Mouse (Mus musculus) kidney, adult 8-10 months (tissue): ENCODE data around the gene Tmem171.
A peak's percentile ranks its signal among the peaks of the same experiment; 100 is the strongest.

ENCODE experiments used
- DNase-seq, 2 experiments: peaks; one replicate each; pipeline ENCODE4 v3.0.0; 2022

Tmem171 gene

DNA sequence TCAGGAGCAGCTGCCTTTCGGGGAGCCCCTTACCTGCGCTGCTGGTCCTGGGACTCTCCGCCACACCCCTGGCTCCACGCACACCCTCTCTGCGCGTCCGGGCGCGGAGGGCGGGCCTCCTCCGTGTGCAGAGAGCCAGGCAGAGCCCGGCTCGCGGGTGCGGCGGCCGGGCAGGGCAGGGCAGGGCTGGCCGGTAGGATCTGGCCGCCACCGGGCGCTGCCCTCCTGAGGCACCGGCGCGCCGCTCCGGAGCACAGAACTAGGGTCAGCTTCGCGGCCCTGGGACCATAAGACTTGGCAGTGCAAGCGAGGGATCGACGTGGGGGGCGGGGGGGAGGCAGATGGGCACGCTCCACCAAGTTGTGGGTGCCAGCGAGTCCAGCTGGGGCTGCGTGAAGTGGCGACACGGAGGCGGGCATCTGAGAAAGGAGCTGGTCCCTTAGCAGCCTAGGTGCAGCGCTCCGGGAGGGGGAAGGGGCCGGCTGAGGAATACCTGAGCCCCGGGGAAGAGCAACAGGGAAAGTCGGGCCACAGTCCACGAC, at the start of gene Tmem171:
Gene Tmem171, minus strand, starts transcription at position 62 of the 542 bp plus-strand sequence.
- DNase-seq, result peak; percentile 53 to 55

DNA sequence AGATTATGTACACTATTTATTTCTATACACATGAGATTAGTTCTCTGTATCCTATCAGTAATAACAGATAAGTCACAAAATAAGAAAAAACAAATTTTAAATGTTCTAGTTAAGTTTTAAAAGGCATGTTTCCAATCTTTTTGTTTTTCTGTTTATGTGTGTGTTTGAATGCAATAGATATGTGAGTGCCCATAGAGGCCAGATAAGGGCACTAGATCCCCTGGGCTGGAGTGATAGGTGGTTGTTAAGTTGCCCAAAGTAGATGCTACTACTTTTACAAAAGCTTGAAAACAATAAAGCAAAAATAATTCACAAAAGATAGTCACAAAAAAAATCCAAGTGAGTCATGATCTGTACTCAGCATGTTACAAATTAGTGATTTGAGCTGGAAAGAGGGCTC, 49.2 kb upstream of the Tmem171 start:
- DNase-seq, result no peak

DNA sequence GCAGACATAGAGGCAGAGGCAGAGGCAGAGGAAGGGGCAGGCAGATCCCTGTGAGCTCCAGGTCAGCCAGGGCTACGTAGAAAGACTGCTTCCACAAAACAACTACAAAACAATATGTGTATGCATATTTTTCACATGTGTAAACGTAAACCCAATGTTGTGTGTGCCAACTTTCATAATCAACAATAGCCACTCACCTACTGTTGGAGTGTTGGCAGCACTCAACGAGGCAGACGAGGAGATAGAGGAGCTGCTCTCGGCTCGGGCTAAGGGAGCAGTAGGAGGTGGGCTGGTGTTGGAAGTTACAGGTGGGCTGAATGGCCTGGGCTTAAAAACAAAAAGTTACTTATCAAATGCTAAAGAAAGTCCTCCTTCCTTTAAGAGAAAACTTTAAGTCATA, 48.6 kb upstream of the Tmem171 start:
- no peak for DNase-seq

DNA sequence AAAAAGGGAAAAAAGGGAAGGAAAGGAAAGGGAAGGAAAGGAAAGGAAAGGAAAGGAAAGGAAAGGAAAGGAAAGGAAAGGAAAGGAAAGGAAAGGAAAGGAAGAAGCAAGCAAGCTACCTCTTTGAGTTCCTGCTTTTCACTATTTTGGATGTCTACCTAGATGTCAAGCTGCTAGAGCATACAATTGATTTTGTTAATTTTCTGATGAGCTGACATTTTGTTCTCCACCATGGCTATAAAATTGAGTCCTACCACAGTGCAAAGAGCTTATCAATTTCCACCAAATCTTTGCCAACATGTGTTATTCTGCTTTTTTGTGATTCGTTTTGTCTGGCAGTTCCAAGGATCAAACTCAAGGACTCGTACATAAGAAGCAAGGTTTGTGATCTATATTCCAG, 43.6 kb upstream of the Tmem171 start:
- no peak for DNase-seq

DNA sequence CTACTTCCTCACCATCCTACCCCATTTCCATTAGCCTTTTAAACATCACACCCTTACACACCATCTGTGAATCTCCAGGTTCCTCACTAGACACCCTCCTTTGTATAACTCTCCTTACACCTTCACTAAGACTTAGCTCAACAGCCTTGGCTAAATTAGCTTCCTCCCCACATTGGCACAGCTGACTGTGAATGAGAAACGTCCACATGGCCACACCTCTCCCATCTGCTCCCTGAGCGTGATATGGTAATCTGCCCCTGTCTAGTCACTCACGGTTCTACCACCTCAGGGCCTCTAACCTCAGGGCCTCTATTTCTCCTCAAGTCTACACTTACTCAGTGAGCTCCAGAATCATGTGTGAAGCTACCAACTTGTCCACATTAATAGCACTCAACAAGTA, 38.7 kb upstream of the Tmem171 start:
- no peak for DNase-seq

DNA sequence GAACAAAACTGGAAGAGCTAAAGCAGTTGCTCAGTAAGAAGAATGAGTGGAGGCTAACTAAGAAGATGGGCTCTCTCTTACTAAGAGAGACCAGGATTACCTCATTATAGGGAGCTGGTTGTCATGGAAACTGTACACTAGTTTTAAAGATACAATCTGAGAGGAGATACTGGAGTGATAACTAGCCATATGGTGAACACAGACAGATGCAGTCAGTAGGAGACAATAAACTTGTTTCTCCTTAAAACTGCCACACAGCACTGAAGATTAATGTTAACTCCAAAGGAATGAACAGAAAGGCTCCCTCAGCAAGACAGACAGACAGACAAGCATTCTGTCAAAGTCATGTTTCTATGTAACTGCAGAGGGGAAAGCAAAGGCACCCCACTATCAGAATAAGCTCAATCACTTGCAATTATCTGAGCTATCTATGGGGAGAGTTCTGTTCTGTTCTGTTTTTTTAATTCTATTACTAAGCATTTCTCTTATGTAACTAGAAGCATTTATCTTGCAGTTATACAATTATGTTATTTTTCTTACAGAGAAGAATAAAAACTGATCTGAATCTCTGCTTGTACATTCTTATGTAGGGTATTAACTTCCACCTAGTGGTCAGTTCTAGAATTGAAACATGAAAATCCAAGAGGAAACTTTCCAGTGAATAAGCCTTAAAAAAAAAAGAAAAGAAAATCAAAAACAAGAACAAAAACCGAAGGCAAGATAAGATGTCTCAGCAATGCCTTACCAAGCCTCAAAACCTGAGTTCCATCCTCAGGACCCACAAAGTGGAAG, 34.8 kb upstream of the Tmem171 start:
- no peak for DNase-seq

DNA sequence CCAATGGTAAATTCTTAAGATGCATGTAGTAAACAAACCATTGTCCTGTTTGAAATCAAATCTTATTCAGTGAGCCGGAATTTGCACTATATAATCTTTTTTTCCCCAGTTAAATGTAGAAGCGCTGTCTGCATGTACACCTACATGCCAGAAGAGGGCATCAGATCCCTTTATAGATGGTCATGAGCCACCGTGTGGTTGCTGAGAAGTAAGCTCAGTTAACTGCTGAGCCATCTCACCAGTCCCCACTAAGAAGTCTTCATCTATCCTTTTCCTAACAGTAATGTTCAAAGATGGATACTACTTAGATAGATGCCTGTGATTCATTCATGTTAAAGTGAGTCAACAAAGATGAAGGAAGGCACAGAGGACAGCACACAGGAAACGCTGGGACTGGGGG, 31.9 kb upstream of the Tmem171 start:
- peak in 1 of 2 experiments; percentile 17 for DNase-seq

DNA sequence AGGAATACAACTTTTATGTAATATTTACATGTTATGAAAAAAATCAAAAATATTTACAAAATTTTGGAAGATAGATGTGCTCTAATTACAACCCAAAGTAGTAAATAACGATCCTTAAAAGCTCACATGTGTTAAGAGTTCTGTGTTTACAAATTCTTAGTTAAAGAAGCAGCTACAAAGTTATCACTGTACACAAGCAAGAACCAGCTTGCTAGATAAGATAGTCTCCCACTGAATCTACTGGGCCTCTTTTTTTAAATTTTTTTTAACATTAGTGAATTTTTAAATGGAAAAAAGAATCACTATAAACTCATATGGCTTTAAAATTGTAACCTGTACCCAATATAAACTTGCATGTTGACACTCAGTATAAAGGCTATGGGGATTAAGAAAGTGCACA, 28.8 kb upstream of the Tmem171 start:
- no peak for DNase-seq

DNA sequence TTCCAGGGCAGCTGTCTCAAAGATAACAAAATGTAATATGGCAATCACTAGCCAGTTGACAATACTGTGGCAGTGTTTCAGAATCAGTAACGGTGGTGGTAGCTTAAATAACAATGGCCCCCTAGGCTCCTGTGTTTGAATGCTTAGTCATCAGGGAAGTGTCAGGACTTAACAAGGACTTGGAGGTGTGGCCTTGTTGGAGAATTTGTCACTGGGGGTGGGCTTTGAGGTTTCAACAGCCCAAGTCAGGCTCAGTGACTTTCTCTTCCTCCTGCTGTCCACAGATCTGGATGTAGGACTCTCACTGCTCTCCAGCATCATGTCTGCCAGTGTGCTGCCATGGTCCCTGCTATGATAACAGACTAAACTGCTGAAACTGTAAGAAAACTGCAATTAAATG, 27.7 kb upstream of the Tmem171 start:
- DNase-seq, result no peak

DNA sequence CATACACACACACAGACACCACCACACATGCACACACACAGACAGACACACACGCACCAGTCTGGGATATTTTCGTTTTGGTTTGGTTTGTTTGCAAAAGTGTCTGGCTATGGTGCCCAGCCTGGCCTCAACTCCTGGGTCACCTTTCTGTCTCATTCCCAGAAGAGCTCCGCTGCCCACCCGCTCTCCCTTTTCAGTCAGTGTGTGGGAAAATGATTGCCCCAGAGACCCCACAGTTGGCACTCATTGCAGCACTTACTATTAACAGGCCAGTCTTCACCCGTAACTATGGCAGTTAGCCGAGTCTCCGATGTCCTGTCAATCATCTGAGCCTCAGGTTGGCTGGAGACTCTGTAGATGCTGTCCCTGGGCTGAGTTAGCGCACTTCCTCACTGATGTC, 21.5 kb upstream of the Tmem171 start:
- no peak for DNase-seq

DNA sequence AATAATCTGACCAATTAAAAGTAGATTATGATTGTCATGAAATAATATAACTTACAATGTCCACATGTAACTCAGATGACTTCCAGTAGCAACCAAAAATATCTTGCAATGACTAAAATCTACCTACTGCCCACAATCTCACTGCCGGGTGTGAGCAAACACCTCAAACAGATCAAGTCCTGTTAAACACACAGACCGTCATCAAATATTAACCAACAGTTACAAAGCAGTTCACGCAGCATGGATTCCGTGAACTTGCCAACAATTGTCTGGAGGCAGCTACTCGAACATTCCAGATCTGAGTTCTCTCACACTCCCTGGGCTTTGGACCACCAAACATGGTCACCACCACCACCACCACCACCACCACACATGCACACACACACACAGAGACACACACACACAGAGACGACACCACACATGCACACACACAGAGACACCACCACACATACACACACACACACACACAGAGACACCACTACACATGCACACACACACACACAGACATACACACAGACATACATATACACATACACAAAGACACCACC, 20.9 kb upstream of the Tmem171 start:
- no peak for DNase-seq

DNA sequence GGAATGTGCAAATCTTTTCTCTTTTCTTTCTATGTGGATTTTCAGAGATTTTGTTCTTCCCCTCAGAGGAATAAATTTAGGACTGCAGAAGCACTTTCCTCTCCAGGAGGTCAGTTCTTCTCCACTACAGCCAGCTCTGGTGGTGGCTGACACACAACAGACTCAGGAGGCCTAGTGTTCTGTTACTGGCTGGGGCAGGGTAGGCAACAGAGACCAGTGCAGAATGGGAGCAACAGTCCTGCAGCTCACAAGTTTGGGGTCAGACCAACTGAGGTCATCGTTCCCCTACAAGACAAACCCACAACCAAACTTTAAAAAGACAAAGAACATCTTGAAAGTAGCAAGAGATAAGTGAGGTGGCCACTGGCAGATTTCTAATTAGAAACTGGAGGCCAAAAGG, 16.0 kb upstream of the Tmem171 start:
- DNase-seq, result no peak

DNA sequence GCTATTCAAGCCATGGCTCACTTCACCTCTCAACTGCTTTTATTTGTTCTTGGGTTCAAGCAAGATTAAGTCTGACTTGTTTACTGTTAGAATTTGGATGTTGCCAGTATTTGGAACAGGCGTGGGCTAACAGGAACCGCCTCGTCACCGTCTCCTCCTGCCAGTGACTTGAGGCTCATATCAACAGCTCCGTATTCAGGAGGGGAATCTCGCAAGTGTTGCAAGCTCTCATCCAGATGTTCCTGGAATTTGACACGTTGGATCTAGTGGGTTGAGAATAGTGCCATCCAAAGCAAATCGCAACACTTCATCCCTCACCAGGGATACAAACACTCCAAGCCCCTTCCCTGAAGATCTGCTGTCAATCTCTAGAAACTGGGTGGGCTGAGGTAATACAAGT, 15.6 kb upstream of the Tmem171 start:
- DNase-seq, result no peak

DNA sequence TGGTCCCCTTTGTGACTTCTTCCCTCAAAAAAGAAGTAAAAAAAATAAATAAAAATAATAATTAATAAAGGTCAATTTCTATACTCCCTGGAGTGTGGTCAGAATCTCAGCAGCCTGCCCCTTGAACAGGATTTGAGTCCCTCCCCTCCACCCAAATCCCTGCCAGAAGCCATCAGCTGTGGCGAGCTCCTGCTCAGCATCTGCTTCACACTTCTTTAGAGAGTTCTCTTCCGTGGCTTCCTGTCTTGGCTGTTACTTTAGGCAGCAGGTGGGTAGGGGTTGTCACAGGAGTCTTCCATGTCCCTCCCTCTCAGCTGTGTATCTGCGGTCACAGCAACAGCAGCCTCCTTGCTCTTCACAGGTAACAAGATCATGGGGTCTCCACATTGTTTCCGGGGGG, 10.9 kb upstream of the Tmem171 start:
- no peak for DNase-seq

DNA sequence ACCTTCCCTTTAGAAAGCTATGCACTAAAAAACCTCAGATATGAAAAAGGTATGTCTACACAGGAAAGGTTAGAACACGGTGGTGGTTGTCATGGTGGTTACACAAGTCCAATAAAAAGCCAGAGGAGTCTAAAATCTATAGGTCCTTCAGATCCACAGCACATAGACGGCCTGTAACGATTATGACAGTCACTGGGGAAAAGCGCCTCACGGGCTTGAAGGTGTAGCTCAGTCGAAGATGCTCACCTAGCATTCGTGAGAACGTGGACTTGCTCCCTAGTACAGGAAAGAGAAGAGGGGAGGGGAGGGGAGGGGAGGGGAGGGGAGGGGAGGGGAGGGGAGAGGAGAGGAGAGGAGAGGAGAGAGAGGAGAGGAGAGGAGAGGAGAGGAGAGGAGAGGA, 9.2 kb upstream of the Tmem171 start:
- no peak for DNase-seq

DNA sequence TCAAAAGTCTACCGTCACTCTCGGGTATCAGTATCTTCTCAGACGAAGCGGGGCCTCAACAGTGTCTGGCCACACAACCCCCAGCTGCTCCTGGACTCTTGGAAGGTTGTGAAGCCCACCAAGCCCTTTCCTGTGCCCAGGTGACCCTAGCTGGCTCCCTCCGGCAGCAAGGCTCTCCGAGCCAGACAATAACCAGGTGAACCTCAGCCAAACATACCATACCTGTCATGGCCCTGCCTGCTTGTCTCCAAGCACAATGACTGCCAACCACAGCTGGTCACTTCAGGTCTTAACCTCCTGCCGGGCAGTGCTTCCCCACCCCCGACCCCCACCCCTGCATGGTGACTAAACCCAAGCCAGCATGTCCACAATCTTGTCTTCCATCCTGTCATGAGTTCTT, 7.7 kb upstream of the Tmem171 start:
- no peak for DNase-seq

DNA sequence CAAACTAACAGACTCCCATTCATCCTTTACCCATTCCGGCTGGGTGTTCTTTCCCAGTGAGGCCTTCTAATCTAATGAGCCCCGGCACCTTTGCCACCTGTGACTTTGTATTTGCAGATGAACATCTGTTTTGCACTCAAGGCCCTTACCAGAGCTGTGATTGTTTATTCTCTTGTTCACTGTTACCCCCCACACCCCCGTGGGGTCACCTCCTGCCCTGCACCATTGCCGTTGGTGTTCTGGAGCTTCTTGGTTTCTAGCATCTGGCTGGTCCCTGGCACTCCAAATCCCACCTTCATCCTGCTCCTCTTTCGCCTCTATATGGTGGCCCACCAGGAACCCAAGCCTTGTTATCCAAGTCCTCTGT, 6.7 kb upstream of the Tmem171 start:
- no peak for DNase-seq

DNA sequence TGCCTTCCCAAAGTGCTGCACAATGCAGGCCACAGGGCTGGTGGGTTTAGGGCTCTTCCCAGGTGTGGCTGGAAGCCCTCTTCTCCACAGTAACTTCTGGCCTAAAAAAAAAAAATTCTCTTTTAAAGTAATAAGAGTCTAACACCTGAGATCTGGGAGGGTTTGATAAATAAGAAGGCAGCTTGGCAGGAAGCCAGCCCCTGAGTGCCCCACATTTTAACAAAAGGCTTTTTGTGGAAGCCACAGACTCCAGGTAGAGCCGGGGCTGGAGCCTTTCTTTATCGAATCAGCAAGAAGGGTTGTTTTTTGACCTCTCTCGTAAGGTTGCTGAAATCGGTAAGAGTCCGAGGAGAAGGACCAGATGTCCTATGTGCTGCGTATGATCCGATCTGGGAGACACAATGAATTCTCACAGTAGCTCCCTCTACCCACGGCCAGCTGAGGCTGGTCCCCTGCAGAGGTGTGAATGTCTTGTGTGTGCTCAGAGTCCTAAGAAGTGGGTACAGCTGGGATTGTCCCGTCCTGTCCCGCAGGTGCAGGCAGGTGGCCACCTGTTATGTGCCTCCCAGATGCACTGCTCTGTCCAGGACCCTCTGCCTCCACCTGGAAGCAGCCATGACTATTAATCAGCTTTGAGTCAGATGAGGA, 6.2 kb upstream of the Tmem171 start:
- DNase-seq, result no peak

DNA sequence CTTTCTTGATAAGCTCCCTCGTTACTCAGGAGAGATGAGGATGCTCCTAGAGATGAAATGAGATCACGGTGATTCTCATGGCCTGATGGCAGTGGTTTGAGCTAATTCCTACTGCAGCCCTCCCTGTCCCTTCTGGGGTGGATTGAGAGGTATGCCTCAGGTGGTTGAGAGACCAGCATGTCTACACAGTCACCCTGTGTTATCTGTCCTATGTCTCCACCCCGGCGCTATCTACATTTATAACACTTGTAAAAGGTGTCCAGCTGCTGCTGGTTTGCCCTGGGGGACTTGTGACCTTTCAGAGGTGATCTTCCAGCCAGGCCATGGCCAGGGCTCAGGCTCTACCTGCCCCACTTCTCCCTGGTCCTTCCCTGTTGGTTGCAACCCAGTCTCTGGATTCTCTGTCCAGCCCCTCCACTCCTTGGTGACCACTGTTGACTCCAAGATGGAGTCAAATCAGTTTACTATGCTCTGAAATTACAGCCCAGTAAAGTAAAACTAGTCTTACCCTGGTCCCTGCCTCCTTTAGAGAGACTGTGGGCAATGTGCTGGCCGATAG, 5.4 kb upstream of the Tmem171 start:
- no peak for DNase-seq

DNA sequence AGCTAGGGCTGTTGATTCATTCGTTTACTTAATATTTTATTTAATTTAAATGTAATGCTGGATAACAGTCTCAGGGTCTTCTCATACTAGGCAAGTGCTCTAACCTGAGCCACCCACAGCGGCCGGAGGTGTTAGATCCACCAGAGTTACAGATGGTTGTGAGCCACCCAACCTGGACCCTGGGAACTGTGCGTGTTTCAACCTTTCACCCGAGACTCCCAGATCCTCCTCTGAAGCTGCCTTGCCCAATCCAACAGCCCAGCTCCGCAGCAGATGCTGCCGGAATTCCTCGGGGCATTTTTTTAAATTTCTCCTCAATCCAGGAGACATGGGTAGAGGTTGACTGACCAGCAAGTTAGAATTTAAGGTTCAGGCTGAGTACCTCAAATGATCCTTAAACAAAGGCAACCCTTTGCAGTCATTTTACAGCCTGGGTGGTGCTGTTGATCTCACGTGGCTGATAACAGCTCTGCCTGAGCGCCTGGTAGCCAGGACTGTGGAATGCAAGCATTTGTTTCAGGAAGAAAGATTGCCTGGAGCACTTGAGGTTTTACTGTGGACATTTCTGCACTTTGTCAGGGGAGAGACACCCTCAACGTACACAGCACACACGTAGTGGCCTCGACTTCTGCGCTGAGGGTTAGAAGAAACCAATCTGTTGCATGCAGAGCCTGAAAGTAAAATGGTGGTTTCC, 4.6 kb upstream of the Tmem171 start:
- DNase-seq, result peak in 1 of 2 experiments; percentile 55

DNA sequence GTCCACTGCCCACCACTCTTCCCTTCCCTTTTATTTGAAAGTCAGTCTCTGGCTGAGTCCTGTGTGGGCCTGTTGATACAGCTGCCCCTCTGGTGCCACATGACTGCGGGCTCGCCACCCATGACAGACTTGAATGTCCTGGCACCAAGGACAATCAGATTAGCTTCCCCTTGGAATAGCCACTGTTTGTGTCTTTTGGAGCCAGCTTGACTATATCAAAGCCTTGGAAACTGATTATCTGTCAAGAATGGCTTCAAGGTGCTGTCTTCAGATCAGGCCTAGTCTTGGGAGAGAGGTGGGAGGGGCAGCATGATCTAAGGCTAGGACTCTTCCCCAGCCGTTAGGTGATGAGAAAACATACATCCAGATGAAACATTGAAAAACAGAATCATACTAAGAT, 2.1 kb upstream of the Tmem171 start:
- DNase-seq, result no peak

DNA sequence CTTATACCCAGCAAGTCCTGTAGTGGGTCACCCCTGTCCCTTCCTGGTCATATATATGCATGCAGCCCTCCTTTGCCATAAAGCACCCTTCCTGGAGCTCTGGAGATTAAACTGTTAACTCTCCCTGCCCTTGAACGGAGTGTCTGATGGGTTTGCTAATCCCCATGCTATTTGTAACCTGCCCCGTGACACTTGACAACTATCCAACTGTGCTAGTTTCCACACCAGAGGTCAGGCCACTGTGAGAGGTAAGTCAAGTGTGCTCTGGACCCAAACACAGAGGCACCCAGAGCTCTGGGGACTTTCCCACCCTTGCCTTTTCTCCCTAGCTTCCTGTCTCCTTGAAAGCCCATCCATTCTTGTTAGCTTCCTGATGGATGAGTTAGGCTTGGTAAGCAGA, 912 bp upstream of the Tmem171 start:
- peak; percentile 82 to 88 for DNase-seq

DNA sequence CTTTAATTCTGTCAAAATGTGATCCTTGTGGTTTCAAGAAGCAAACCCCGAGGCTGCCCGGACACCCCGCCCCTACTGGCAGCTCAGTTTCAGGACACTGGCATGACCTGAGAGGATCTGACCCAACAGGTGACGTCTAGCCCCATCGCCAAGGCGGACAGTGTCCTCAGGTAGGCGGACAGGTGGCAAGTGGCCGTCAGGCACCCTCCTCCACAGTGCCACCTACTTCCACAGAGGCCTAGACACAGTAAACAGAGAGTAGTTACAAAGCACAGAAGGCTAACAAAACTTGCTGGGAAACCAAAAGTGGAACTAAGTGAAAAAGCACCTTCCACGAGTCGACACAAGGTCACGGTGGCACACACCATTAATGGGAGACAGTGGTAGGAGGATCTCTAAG, 1.3 kb downstream of the Tmem171 start:
- DNase-seq, result no peak
